Mouse (Mus musculus) lung, embryonic 14.5 days (tissue): ENCODE results near the gene Ckap2l. TPM values are rescaled to one million over a fixed set of nuclear protein-coding genes. Genes with fewer than 3 reads are reported as not detected.

Experiments used
- ATAC-seq: fragments of 200-750 bp; cut with Nextera tagmentation; 2 replicates; pipeline ENCODE4 v1.8.0; 2017; ENCODE audit warnings: mild to moderate bottlenecking, moderate TSS enrichment, moderate library complexity; ENCODE audit not compliant: insufficient read depth
- DNase-seq: peaks from one replicate; pipeline ENCODE4 v3.0.0-alpha.2; 2015
- H3K27ac ChIP-seq: fragments of 300-500 bp; sonication (generic); 2 replicates; pipeline ENCODE4 v1.5.1; 2014; ENCODE audit warnings: low read depth, mild to moderate bottlenecking, moderate library complexity
- H3K27me3 ChIP-seq: fragments of 300-500 bp; sonication (generic); 2 replicates; pipeline ENCODE4 v1.6.1; 2014; ENCODE audit warnings: low read length, control low read depth; ENCODE audit not compliant: insufficient read depth
- H3K36me3 ChIP-seq: fragments of 300-500 bp; sonication (generic); 2 replicates; pipeline ENCODE4 v1.6.1; 2014; ENCODE audit warnings: control low read depth; ENCODE audit not compliant: insufficient read depth
- H3K4me1 ChIP-seq: fragments of 300-500 bp; sonication (generic); 2 replicates; pipeline ENCODE4 v1.6.1; 2014; ENCODE audit warnings: antibody characterized with exemption, control low read depth; ENCODE audit not compliant: insufficient read depth
- H3K4me2 ChIP-seq: fragments of 300-500 bp; sonication (generic); 2 replicates; pipeline ENCODE4 v1.6.1; 2014; ENCODE audit warnings: mild to moderate bottlenecking
- H3K4me3 ChIP-seq: fragments of 300-500 bp; sonication (generic); 2 replicates; pipeline ENCODE4 v1.5.1; 2014; ENCODE audit warnings: low read depth, low read length
- H3K9ac ChIP-seq: fragments of 300-500 bp; sonication (generic); 2 replicates; pipeline ENCODE4 v1.6.1; 2014
- H3K9me3 ChIP-seq: fragments of 300-500 bp; sonication (generic); 2 replicates; pipeline ENCODE4 v1.6.1; 2016; ENCODE audit warnings: low read depth, low read length, control low read depth
- CTCF ChIP-seq: IDR thresholded peaks from 2 replicates; pipeline ENCODE4 v1.5.1; 2016; ENCODE audit warnings: antibody characterized with exemption, low read depth
- WGBS: fragments of 180-500 bp; shearing (Covaris S2); extraction: QIAGEN DNeasy Blood & Tissue Kit; methylation state at CpG from one replicate; pipeline ENCODE4 v1.1.7; 2014; 5-methylcytosine and 5-hydroxymethylcytosine counted together
- polyA plus RNA-seq: library from polyadenylated mRNA; unstranded; fragments of >200 nt; fragmentation: Nextera tagmentation; extraction: Ambion mirVana; gene quantifications from 2 replicates; pipeline ENCODE4 v1.2.1, GENCODE M21; 2014

The Ckap2l gene
- polyA plus RNA-seq, 1 experiment from 2014 or later, result 73.4 TPM

GRCm38 (mm10) chr2:129256006-129256405 lies 41.0 kb downstream of the Ckap2l start:
- ATAC-seq (no peak), DNase-seq (no peak)
- Histone ChIP-seq H3K9ac (no peak overlapping the region), H3K4me2 (no peak overlapping the region), H3K9me3 (no peaks in the 10 kb centered on the region), H3K4me1 (no peaks in the 10 kb centered on the region), H3K4me3 (no peak overlapping the region), H3K36me3 (no peaks in the 10 kb centered on the region), H3K27ac (no peak overlapping the region), H3K27me3 (no peaks in the 10 kb centered on the region)
- TF ChIP-seq CTCF, result no peak
- 70% methylated on average over 4 of the region's 4 CpGs for WGBS

GRCm38 (mm10) chr2:129254076-129254475 lies 42.9 kb downstream of the Ckap2l start:
- Histone ChIP-seq H3K27ac (no peak overlapping the region), H3K4me1 (no peaks in the 10 kb centered on the region), H3K4me3 (no peak overlapping the region), H3K9me3 (no peaks in the 10 kb centered on the region), H3K9ac (no peak overlapping the region), H3K27me3 (no peaks in the 10 kb centered on the region), H3K4me2 (no peak overlapping the region), H3K36me3 (no peaks in the 10 kb centered on the region)
- WGBS, result 62% methylated on average over 2 of the region's 2 CpGs
- DNase-seq, result no peak
- no peak for TF ChIP-seq CTCF
- no peak for ATAC-seq

DNA sequence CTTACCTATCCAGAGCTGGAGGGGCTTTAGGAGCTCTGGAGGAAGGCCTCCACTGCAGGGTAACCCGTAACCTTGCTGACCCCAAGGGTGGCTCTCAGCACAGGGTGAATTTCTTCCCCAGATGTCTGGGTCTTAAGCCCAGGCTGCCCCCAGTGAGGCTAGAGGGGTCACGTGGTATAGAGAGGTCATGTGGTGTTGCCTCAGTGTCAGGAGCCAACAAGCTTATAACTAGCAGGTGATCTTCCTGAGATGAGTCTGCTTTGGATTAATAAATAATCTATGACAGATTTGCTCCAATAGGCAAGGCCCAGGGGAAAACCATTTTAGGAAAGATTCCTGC lies 43.4 kb downstream of the Ckap2l start:
- no peak for TF ChIP-seq CTCF
- no peak overlapping the region for H3K4me3 ChIP-seq
- DNase-seq, result no peak
- H3K36me3 ChIP-seq, result no peaks in the 10 kb centered on the region
- ATAC-seq, result no peak
- H3K4me2 ChIP-seq, result no peak overlapping the region
- no peaks in the 10 kb centered on the region for H3K9me3 ChIP-seq
- no peak overlapping the region for H3K27ac ChIP-seq
- WGBS, result 72% methylated on average over 2 of the region's 2 CpGs
- H3K9ac ChIP-seq, result no peak overlapping the region
- H3K27me3 ChIP-seq, result no peaks in the 10 kb centered on the region
- H3K4me1 ChIP-seq, result no peaks in the 10 kb centered on the region

GRCm38 (mm10) chr2:129252836-129253630 lies 44.0 kb downstream of the Ckap2l start:
- 83% methylated on average over 19 of the region's 19 CpGs for WGBS
- no peaks in the 10 kb centered on the region for H3K9me3 ChIP-seq
- no peak for TF ChIP-seq CTCF
- no peak overlapping the region for H3K27ac ChIP-seq
- no peak overlapping the region for H3K4me2 ChIP-seq
- no peaks in the 10 kb centered on the region for H3K27me3 ChIP-seq
- H3K4me1 ChIP-seq, result no peaks in the 10 kb centered on the region
- no peaks in the 10 kb centered on the region for H3K36me3 ChIP-seq
- ATAC-seq, result no peak
- no peak overlapping the region for H3K4me3 ChIP-seq
- no peak for DNase-seq
- H3K9ac ChIP-seq, result no peak overlapping the region

- Histone ChIP-seq H3K9ac (no peak overlapping the region), H3K4me1 (0 out of 2 replicates have a peak, but pooled peaks cover 4% of the 10 kb centered on the region), H3K9me3 (no peaks in the 10 kb centered on the region), H3K4me2 (no peak overlapping the region), H3K36me3 (no peaks in the 10 kb centered on the region), H3K4me3 (no peak overlapping the region), H3K27me3 (no peaks in the 10 kb centered on the region), H3K27ac (no peak overlapping the region)
- ATAC-seq (no peak), DNase-seq (no peak)
- TF ChIP-seq CTCF, result no peak
- 45% methylated on average over 1 of the region's 1 CpGs for WGBS
These were observed 47.7 kb downstream of the Ckap2l start for GRCm38 (mm10) chr2:129249321-129249720.

DNA sequence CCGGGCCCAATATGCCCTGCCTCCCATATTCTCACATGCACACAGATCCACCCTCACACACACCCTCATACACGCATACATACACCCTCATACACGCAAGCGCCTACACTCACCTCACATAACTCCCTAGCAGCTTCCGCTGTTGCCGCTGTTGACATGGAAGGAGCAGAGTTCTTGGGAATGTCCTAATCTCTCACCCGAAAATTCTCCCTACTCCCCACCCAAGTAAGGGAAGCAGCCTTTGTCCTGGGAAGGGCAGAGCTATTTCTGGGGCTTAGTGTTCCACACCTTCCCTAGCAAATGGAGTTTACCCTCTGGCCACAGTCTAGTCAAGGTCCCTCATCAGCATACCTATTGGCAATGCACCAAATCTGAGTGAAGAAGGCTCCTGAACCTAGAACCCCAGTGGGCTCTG lies 49.3 kb downstream of the Ckap2l start:
- Histone ChIP-seq H3K27me3 (no peaks in the 10 kb centered on the region), H3K36me3 (no peaks in the 10 kb centered on the region), H3K27ac (no peak overlapping the region), H3K4me1 (0 out of 2 replicates have a peak, but pooled peaks cover 4% of the 10 kb centered on the region), H3K9me3 (no peaks in the 10 kb centered on the region), H3K4me2 (no peak overlapping the region), H3K4me3 (no peak overlapping the region), H3K9ac (no peak overlapping the region)
- no peak for DNase-seq
- 90% methylated on average over 7 of the region's 7 CpGs for WGBS
- no peak for TF ChIP-seq CTCF
- no peak for ATAC-seq

- DNase-seq (no peak), ATAC-seq (no peak)
- H3K9ac ChIP-seq, result no peak overlapping the region
- H3K27ac ChIP-seq, result no peak overlapping the region
- H3K4me1 ChIP-seq, result 0 out of 2 replicates have a peak, but pooled peaks cover 4% of the 10 kb centered on the region
- no peak for TF ChIP-seq CTCF
- no peaks in the 10 kb centered on the region for H3K27me3 ChIP-seq
- no peak overlapping the region for H3K4me2 ChIP-seq
- no peaks in the 10 kb centered on the region for H3K9me3 ChIP-seq
- H3K4me3 ChIP-seq, result no peak overlapping the region
- 88% methylated on average over 12 of the region's 12 CpGs for WGBS
- H3K36me3 ChIP-seq, result no peaks in the 10 kb centered on the region
These were observed 50.1 kb downstream of the Ckap2l start for GRCm38 (mm10) chr2:129246924-129247323.
